Mouse (Mus musculus) CH12.LX (cell line): Measurements from ENCODE around the gene Wdr83.
A peak's percentile ranks its signal among the peaks of the same experiment; 100 is the strongest.

Source experiments
- CHD2 ChIP-seq: IDR thresholded peaks from 2 replicates; pipeline ENCODE4 v1.6.1; 2011; ENCODE audit warnings: low read length, improper control_type of control experiment
- CTCF ChIP-seq, 2 experiments: IDR thresholded peaks in 1 of 2; conservative IDR thresholded peaks in 1 of 2; 2 replicates each; pipeline ENCODE4 v1.5.1; 2011 to 2012; ENCODE audit warnings: low read depth in 2 of 2, low read length in 2 of 2, improper control_type of control experiment in 1 of 2, inconsistent platforms in 1 of 2, mild to moderate bottlenecking in 1 of 2, moderate library complexity in 1 of 2
- MAFK ChIP-seq: IDR thresholded peaks from 2 replicates; pipeline ENCODE4 v1.6.1; 2011; ENCODE audit warnings: low read length, improper control_type of control experiment; ENCODE audit not compliant: insufficient replicate concordance
- MAX ChIP-seq: IDR thresholded peaks from 2 replicates; pipeline ENCODE4 v1.6.1; 2011; ENCODE audit warnings: low read length, improper control_type of control experiment
- NELFE ChIP-seq: IDR thresholded peaks from 2 replicates; pipeline ENCODE4 v1.6.1; 2011; ENCODE audit warnings: low read depth, low read length, improper control_type of control experiment
- TCF12 ChIP-seq: IDR thresholded peaks from 2 replicates; pipeline ENCODE4 v1.6.1; 2014; ENCODE audit warnings: low read depth, mild to moderate bottlenecking, inconsistent platforms, low read length, improper control_type of control experiment

DNA sequence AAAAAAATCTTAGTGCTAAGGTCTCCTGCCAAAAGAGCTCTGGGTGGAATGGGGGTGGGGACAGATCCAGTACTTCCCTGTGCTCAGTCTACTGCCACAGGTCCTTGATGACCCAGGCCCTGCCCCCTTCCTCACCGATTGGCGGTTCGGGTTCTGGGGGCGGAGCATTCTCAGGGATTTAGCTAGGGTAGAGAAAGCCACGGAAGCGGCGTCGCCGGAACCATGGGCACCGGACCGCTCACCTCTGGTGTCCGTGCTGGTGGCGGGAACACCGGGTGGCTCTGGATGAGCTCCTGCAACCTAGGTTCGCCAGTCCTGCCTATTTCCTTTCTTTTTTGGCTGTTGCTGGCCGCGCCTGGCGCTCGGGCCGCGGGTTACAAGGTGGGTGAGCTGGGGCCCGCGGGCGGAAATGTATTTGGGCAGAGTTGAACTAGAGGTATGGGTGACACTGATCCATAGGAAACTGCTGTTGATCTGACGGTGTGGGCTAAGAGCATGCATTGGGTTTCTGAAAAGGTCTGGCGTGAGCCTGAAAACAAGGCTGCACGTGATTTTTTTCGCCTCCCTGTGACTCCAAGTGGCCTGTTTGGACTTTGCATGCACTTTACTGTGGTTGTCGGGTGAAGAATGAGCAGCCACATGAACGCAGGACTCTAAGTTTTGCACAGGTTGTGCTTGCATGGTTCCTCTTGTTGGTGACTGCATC, 2.2 kb upstream of the Wdr83 start, which contains the start of gene Man2b1:
- TF ChIP-seq MAX = peak; percentile 74
- peak; percentile 84 for TF ChIP-seq NELFE
- TF ChIP-seq CHD2 = peak; percentile 49
- TF ChIP-seq CTCF (conservative IDR thresholded peaks at IDR 0.05 in 1 of 2, IDR thresholded peaks at IDR 0.05 in 1 of 2; ENCODE audit: low read depth in 2 of 2, low read length in 2 of 2) = no peak
- TF ChIP-seq MAFK = no peak
- peak; percentile 47; the same call in 1 of the 2 replicates for TF ChIP-seq TCF12
